Mouse (Mus musculus) lung, postnatal 0 days (tissue): ENCODE results near the gene Rassf6. TPM values are rescaled to one million over a fixed set of nuclear protein-coding genes. Genes with fewer than 3 reads are reported as not detected.
"Not testable (repeated sequence)": the region's sequence is repeated elsewhere in the genome, so short reads cannot be mapped to it uniquely, and the experiment has no call there.

Experiments
- ATAC-seq: fragments of 200-750 bp; cut with Nextera tagmentation; 2 replicates; pipeline ENCODE4 v1.8.0; 2017; ENCODE audit warnings: moderate library complexity
- DNase-seq: peaks from one replicate; pipeline ENCODE4 v3.0.0-alpha.2; 2016; ENCODE audit warnings: low spot score
- H3K27ac ChIP-seq: fragments of 300-500 bp; sonication (generic); 2 replicates; pipeline ENCODE4 v1.5.1; 2014; ENCODE audit warnings: antibody characterized with exemption, mild to moderate bottlenecking, low read length, mixed read lengths
- H3K27me3 ChIP-seq: fragments of 300-500 bp; sonication (generic); replicated peaks from 2 replicates; pipeline ENCODE4 v1.6.1; 2014; ENCODE audit warnings: low read length, mixed read lengths; ENCODE audit not compliant: insufficient read depth
- H3K36me3 ChIP-seq: fragments of 300-500 bp; sonication (generic); 2 replicates; pipeline ENCODE4 v1.6.1; 2014; ENCODE audit warnings: low read length, mixed read lengths; ENCODE audit not compliant: insufficient read depth
- H3K4me1 ChIP-seq: fragments of 300-500 bp; sonication (generic); 2 replicates; pipeline ENCODE4 v1.6.1; 2014; ENCODE audit warnings: antibody characterized with exemption, low read depth, low read length, mixed read lengths; ENCODE audit not compliant: insufficient read depth
- H3K4me2 ChIP-seq: fragments of 300-500 bp; sonication (generic); replicated peaks from 2 replicates; pipeline ENCODE4 v1.6.1; 2014; ENCODE audit warnings: low read depth, mild to moderate bottlenecking, low read length, moderate library complexity, mixed read lengths
- H3K4me3 ChIP-seq: fragments of 300-500 bp; sonication (generic); 2 replicates; pipeline ENCODE4 v1.5.1; 2014; ENCODE audit warnings: low read depth, low read length
- H3K9ac ChIP-seq: fragments of 300-500 bp; sonication (generic); replicated peaks from 2 replicates; pipeline ENCODE4 v1.6.1; 2014; ENCODE audit warnings: low read depth, mild to moderate bottlenecking
- H3K9me3 ChIP-seq: fragments of 300-500 bp; sonication (generic); 2 replicates; pipeline ENCODE4 v1.6.1; 2016; ENCODE audit warnings: low read length, mixed read lengths
- CTCF ChIP-seq: IDR thresholded peaks from 2 replicates; pipeline ENCODE4 v1.5.1; 2016; ENCODE audit warnings: antibody characterized with exemption, mild to moderate bottlenecking
- EP300 ChIP-seq: IDR thresholded peaks from 2 replicates; pipeline ENCODE4 v1.6.1; 2016; ENCODE audit warnings: antibody characterized with exemption, mild to moderate bottlenecking, control low read depth
- WGBS: fragments of 180-500 bp; shearing (Covaris S2); extraction: QIAGEN DNeasy Blood & Tissue Kit; methylation state at CpG from one replicate; pipeline ENCODE4 v1.1.7; 2014; 5-methylcytosine and 5-hydroxymethylcytosine counted together
- polyA plus RNA-seq: library from polyadenylated mRNA; unstranded; fragments of >200 nt; fragmentation: Nextera tagmentation; extraction: Ambion mirVana; gene quantifications from 2 replicates; pipeline ENCODE4 v1.2.1, GENCODE M21; 2015

Gene Rassf6
- polyA plus RNA-seq, 1 experiment from 2014 or later = 6.8 TPM

GRCm38 (mm10) chr5:90617859-90618258 lies 22.6 kb downstream of the Rassf6 start:
- ATAC-seq (peak; percentile 37), DNase-seq (peak; percentile 38)
- H3K9me3 ChIP-seq = no peaks in the 10 kb centered on the region
- no peaks in the 10 kb centered on the region for H3K27me3 ChIP-seq
- 69% methylated on average over 3 of the region's 3 CpGs for WGBS
- no peak overlapping the region for H3K27ac ChIP-seq
- no peaks in the 10 kb centered on the region for H3K4me1 ChIP-seq
- no peaks in the 10 kb centered on the region for H3K36me3 ChIP-seq
- H3K4me3 ChIP-seq = no peak overlapping the region
- H3K4me2 ChIP-seq = no peak overlapping the region
- H3K9ac ChIP-seq = no peak overlapping the region
- TF ChIP-seq EP300 = no peak
- TF ChIP-seq CTCF = no peak

GRCm38 (mm10) chr5:90612751-90613150 lies 27.7 kb downstream of the Rassf6 start:
- not testable (repeated sequence) for H3K4me1 ChIP-seq, H3K4me2 ChIP-seq, H3K4me3 ChIP-seq, H3K36me3 ChIP-seq, H3K9me3 ChIP-seq, ATAC-seq, H3K27ac ChIP-seq, H3K9ac ChIP-seq, H3K27me3 ChIP-seq
- peak; percentile 11 for DNase-seq
- 67% methylated on average over 1 of the region's 1 CpGs for WGBS

GRCm38 (mm10) chr5:90611996-90612611 lies 28.4 kb downstream of the Rassf6 start:
- ATAC-seq = peak; percentile 55; the same call in 1 of the 2 replicates
- no peak overlapping the region for H3K27ac ChIP-seq
- H3K36me3 ChIP-seq = no peaks in the 10 kb centered on the region

GRCm38 (mm10) chr5:90611388-90611787 lies 29.1 kb downstream of the Rassf6 start:
- H3K9me3 ChIP-seq = no peaks in the 10 kb centered on the region
- no peaks in the 10 kb centered on the region for H3K36me3 ChIP-seq
- no peak overlapping the region for H3K9ac ChIP-seq
- no peaks in the 10 kb centered on the region for H3K4me1 ChIP-seq
- H3K27ac ChIP-seq = no peak overlapping the region; the same call in 1 of the 2 replicates
- ATAC-seq (peak; percentile 94), DNase-seq (peak; percentile 89)
- TF ChIP-seq EP300 = peak; percentile 70
- TF ChIP-seq CTCF = no peak
- no peaks in the 10 kb centered on the region for H3K27me3 ChIP-seq
- H3K4me2 ChIP-seq = no peak overlapping the region
- WGBS = 41% methylated on average over 3 of the region's 3 CpGs
- no peak overlapping the region for H3K4me3 ChIP-seq

More at GRCm38 (mm10) chr5:90611996-90612611, 28.4 kb downstream of the Rassf6 start:
- peak; percentile 71 for DNase-seq
- no peak for TF ChIP-seq EP300
- TF ChIP-seq CTCF = no peak
- Histone ChIP-seq H3K27me3 (no peaks in the 10 kb centered on the region), H3K9ac (no peak overlapping the region), H3K4me1 (no peaks in the 10 kb centered on the region), H3K9me3 (no peaks in the 10 kb centered on the region), H3K4me3 (no peak overlapping the region), H3K4me2 (no peak overlapping the region)
- 69% methylated on average over 6 of the region's 6 CpGs for WGBS

- no peak overlapping the region for H3K27ac ChIP-seq
- no peak overlapping the region for H3K9ac ChIP-seq
- no peaks in the 10 kb centered on the region for H3K27me3 ChIP-seq
- TF ChIP-seq CTCF (no peak), EP300 (no peak)
- H3K4me2 ChIP-seq = no peak overlapping the region
- no peaks in the 10 kb centered on the region for H3K4me1 ChIP-seq
- H3K36me3 ChIP-seq = no peaks in the 10 kb centered on the region
- DNase-seq = peak; percentile 52
- 41% methylated on average over 11 of the region's 11 CpGs for WGBS
- H3K9me3 ChIP-seq = no peaks in the 10 kb centered on the region
- H3K4me3 ChIP-seq = no peak overlapping the region
- ATAC-seq = no peak; the same call in 1 of the 2 replicates
These were observed 31.6 kb downstream of the Rassf6 start for GRCm38 (mm10) chr5:90608906-90609305.

- Histone ChIP-seq H3K9me3 (no peaks in the 10 kb centered on the region), H3K27ac (0 out of 2 replicates have a peak overlapping the region, but pooled peaks have one; percentile 11), H3K4me1 (no peaks in the 10 kb centered on the region), H3K4me3 (no peak overlapping the region), H3K36me3 (no peaks in the 10 kb centered on the region), H3K9ac (no peak overlapping the region), H3K27me3 (no peaks in the 10 kb centered on the region), H3K4me2 (peak overlapping the region; percentile 27)
- ATAC-seq (peak; percentile 54), DNase-seq (peak; percentile 46)
- WGBS = 2% methylated on average over 13 of the region's 13 CpGs
- TF ChIP-seq EP300 = peak; percentile 51; the same call in 1 of the 2 replicates
- TF ChIP-seq CTCF = no peak
These were observed 37.0 kb downstream of the Rassf6 start for GRCm38 (mm10) chr5:90603407-90603923.
